ENCODE assay signal across 8 mouse cellular contexts in genomic region chr3:63905241-63905640, GRCm38 (mm10). TPM values are rescaled to one million over a fixed set of nuclear protein-coding genes. Genes with fewer than 3 reads are reported as not detected.
DNase-seq lines count a peak whose midpoint lies in the region; ATAC-seq and TF ChIP-seq lines count a peak whose summit lies in the region.

No protein-coding gene starts in this region.

- WGBS in lung, postnatal 0 days, result 1% methylated on average over 18 of the region's 18 CpGs
- WGBS in forebrain, postnatal 0 days, result under 1% methylated on average over 18 of the region's 18 CpGs
- 5% methylated on average over 18 of the region's 18 CpGs for WGBS in limb, embryonic 10.5 days

- no peak overlapping the region; the same call in 1 of the 2 replicates for H3K4me3 ChIP-seq in lung, postnatal 0 days (ENCODE audit: low read depth, low read length)
- H3K4me3 ChIP-seq in forebrain, postnatal 0 days (ENCODE audit: low read depth, low read length), result peak overlapping the region; percentile 36
- H3K4me3 ChIP-seq in limb, embryonic 10.5 days, result peak overlapping the region; percentile 46

- no peaks in the 10 kb centered on the region for H3K4me1 ChIP-seq in lung, postnatal 0 days (ENCODE audit: insufficient read depth, low read depth, low read length)
- H3K4me1 ChIP-seq in forebrain, postnatal 0 days (ENCODE audit: insufficient read depth), result no peaks in the 10 kb centered on the region
- peaks cover 6% of the 10 kb centered on the region for H3K4me1 ChIP-seq in limb, embryonic 10.5 days

- no peak for ATAC-seq in lung, postnatal 0 days
- ATAC-seq in forebrain, postnatal 0 days, result peak; percentile 43; the same call in 1 of the 2 replicates

- TF ChIP-seq EP300 in lung, postnatal 0 days (IDR thresholded peaks at IDR 0.05), result no peak

- no peaks in the 10 kb centered on the region for H3K36me3 ChIP-seq in lung, postnatal 0 days (ENCODE audit: insufficient read depth, low read length)
- H3K36me3 ChIP-seq in forebrain, postnatal 0 days (ENCODE audit: insufficient read depth), result no peaks in the 10 kb centered on the region
- no peaks in the 10 kb centered on the region for H3K36me3 ChIP-seq in limb, embryonic 10.5 days

- H3K27me3 ChIP-seq in lung, postnatal 0 days (replicated peaks; ENCODE audit: insufficient read depth, low read length), result no peaks in the 10 kb centered on the region
- no peaks in the 10 kb centered on the region for H3K27me3 ChIP-seq in forebrain, postnatal 0 days (ENCODE audit: insufficient read depth, low read length)
- H3K27me3 ChIP-seq in limb, embryonic 10.5 days (ENCODE audit: low read depth, poor library complexity, severe bottlenecking), result peaks cover 12% of the 10 kb centered on the region

- TF ChIP-seq CTCF in lung, postnatal 0 days (IDR thresholded peaks at IDR 0.05), result no peak
- TF ChIP-seq CTCF in forebrain, postnatal 0 days (IDR thresholded peaks at IDR 0.05; ENCODE audit: low read depth), result no peak

- no peaks in the 10 kb centered on the region for H3K9me3 ChIP-seq in lung, postnatal 0 days (ENCODE audit: low read length)
- H3K9me3 ChIP-seq in forebrain, postnatal 0 days (ENCODE audit: low read length), result no peaks in the 10 kb centered on the region
- H3K9me3 ChIP-seq in limb, embryonic 10.5 days (replicated peaks), result no peaks in the 10 kb centered on the region

- H3K9ac ChIP-seq in lung, postnatal 0 days (replicated peaks; ENCODE audit: low read depth), result no peak overlapping the region
- peak overlapping the region; percentile 41; the same call in 1 of the 2 replicates for H3K9ac ChIP-seq in forebrain, postnatal 0 days

- peak overlapping the region; percentile 44 for H3K4me2 ChIP-seq in lung, postnatal 0 days (replicated peaks; ENCODE audit: low read depth, low read length)
- H3K4me2 ChIP-seq in forebrain, postnatal 0 days (ENCODE audit: low read depth), result peak overlapping the region; percentile 68

- H3K27ac ChIP-seq in lung, postnatal 0 days (ENCODE audit: low read length), result no peak overlapping the region
- no peak overlapping the region for H3K27ac ChIP-seq in forebrain, postnatal 0 days (ENCODE audit: low read depth, low read length)
- H3K27ac ChIP-seq in limb, embryonic 10.5 days, result no peak overlapping the region

- DNase-seq in adrenal gland, postnatal 10 days, result peak; percentile 31
- DNase-seq in adrenal gland, postnatal 4 days (ENCODE audit: low spot score in 2 of 2), result no peak
- no peak for DNase-seq in lung, postnatal 0 days (ENCODE audit: low spot score)
- DNase-seq in lung, postnatal 36 days, result no peak
- DNase-seq in forebrain, postnatal 0 days, result no peak
- DNase-seq in limb, embryonic 10.5 days (ENCODE audit: low spot score), result peak; percentile 35
- peak; percentile 61 for DNase-seq in retina, postnatal 1 day
- DNase-seq in gastrocnemius, postnatal 25 days, result no peak

RNA-seq across cellular contexts. Expression of gene Plch1, which starts 6.0 kb away (rescaled TPM):
- under 1 TPM; 0.36 to 0.39 TPM for total RNA-seq in adrenal gland, postnatal 10 days (2021)
- 1 to 10 TPM in 1 of 2 experiments, under 1 TPM in 1; 0.87 to 4.9 TPM for total RNA-seq in adrenal gland, postnatal 4 days (2021)
- 1.00 and 1.5 TPM in 2 replicates for polyA plus RNA-seq in lung, postnatal 0 days (2015; fragmentation: Nextera tagmentation; extraction: Ambion mirVana)
- total RNA-seq in forebrain, postnatal 0 days (2014; rRNA removed), result 6.5 and 14.4 TPM in 2 replicates
- 1.6 and 3.5 TPM in 2 replicates for polyA plus RNA-seq in forebrain, postnatal 0 days (2015; fragmentation: Nextera tagmentation; extraction: Ambion mirVana)
- polyA plus RNA-seq in limb, embryonic 10.5 days (2016; fragmentation: Nextera tagmentation; extraction: Ambion mirVana), result 4.1 and 4.5 TPM in 2 replicates
- not detected for total RNA-seq in gastrocnemius, postnatal 25 days (2021)

RNA-seq across cellular contexts. Expression of gene E130311K13Rik, which starts 24.0 kb away (rescaled TPM):
- total RNA-seq in adrenal gland, postnatal 10 days (2021), result 10 to 100 TPM; 10.2 to 13.5 TPM
- total RNA-seq in adrenal gland, postnatal 4 days (2021), result 10 to 100 TPM; 14.3 to 15.1 TPM
- 6.4 and 6.6 TPM in 2 replicates for polyA plus RNA-seq in lung, postnatal 0 days (2015; fragmentation: Nextera tagmentation; extraction: Ambion mirVana)
- total RNA-seq in forebrain, postnatal 0 days (2014; rRNA removed), result 15.0 and 20.6 TPM in 2 replicates
- polyA plus RNA-seq in forebrain, postnatal 0 days (2015; fragmentation: Nextera tagmentation; extraction: Ambion mirVana), result 9.7 and 14.3 TPM in 2 replicates
- 2.6 and 3.3 TPM in 2 replicates for polyA plus RNA-seq in limb, embryonic 10.5 days (2016; fragmentation: Nextera tagmentation; extraction: Ambion mirVana)
- total RNA-seq in gastrocnemius, postnatal 25 days (2021), result 1 to 10 TPM; 4.0 to 4.7 TPM

RNA-seq across cellular contexts. Expression of gene Slc33a1, which starts 59.3 kb away (rescaled TPM):
- 10 to 100 TPM; 23.7 to 26.5 TPM for total RNA-seq in adrenal gland, postnatal 10 days (2021)
- total RNA-seq in adrenal gland, postnatal 4 days (2021), result 10 to 100 TPM; 26.4 to 28.3 TPM
- polyA plus RNA-seq in lung, postnatal 0 days (2015; fragmentation: Nextera tagmentation; extraction: Ambion mirVana), result 16.2 and 16.5 TPM in 2 replicates
- total RNA-seq in forebrain, postnatal 0 days (2014; rRNA removed), result 39.9 and 43.4 TPM in 2 replicates
- 11.1 and 15.0 TPM in 2 replicates for polyA plus RNA-seq in forebrain, postnatal 0 days (2015; fragmentation: Nextera tagmentation; extraction: Ambion mirVana)
- 11.7 and 13.6 TPM in 2 replicates for polyA plus RNA-seq in limb, embryonic 10.5 days (2016; fragmentation: Nextera tagmentation; extraction: Ambion mirVana)
- total RNA-seq in gastrocnemius, postnatal 25 days (2021), result 1 to 10 TPM; 5.2 to 6.3 TPM

Comparison
In these comparisons a context has a peak if more than half of its experiments do, and no peak if none do; other contexts are left out.
1. DNase-seq: peak in adrenal gland, postnatal 10 days (single experiment), limb, embryonic 10.5 days (single experiment) and retina, postnatal 1 day (single experiment); none in adrenal gland, postnatal 4 days (0 of 2), lung, postnatal 0 days (single experiment), lung, postnatal 36 days (single experiment), forebrain, postnatal 0 days (single experiment) and gastrocnemius, postnatal 25 days (single experiment).